Mouse (Mus musculus): ENCODE measurements around the gene Prr5. TPM values are rescaled to one million over a fixed set of nuclear protein-coding genes. Genes with fewer than 3 reads are reported as not detected.
"Not testable (repeated sequence)": the region's sequence is repeated elsewhere in the genome, so short reads cannot be mapped to it uniquely, and the experiment has no call there.

The Prr5 gene
- polyA plus RNA-seq, 1 experiment from 2014 or later: 43.7 TPM

DNA sequence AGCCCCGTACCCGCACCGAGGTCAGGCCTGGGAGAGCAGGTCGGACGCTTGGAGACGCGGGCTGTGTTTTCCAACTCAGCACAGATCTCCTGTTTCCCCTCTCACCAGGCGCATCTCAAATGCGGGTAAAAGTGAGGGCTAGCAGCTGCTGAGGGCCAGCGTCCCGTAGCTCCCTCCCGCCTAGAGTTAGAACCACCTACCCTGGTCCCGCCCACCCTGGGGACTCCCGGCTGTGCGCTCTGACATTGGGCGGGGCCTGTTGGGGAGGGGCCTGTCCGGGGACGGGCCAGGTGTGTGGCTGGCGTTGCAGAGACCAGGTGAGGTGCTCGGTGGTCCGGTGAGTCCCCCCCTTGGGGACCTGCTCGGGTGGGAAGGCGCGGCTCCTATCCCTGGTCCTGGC, 50.4 kb downstream of the Prr5 start, which contains the start of gene Arhgap8:
Gene Arhgap8 (plus strand): TSS at position 262 of the 400 bp plus-strand sequence.
- Histone ChIP-seq H3K4me3 (ENCODE audit: low read depth, low read length) (peak within 1 kb of the TSS; percentile 43), H3K27me3 (replicated peaks; ENCODE audit: control insufficient read depth, insufficient read depth, low read length) (no peaks in the 10 kb centered on the region), H3K9ac (ENCODE audit: low read length) (peak within 1 kb of the TSS; percentile 49), H3K9me3 (ENCODE audit: control insufficient read depth, low read length) (no peaks in the 10 kb centered on the region), H3K4me1 (replicated peaks; ENCODE audit: control insufficient read depth, insufficient read depth, low read length) (peaks cover 20% of the 10 kb centered on the region), H3K4me2 (ENCODE audit: low read length) (peak within 1 kb of the TSS; percentile 93), H3K27ac (ENCODE audit: low read depth) (peak within 1 kb of the TSS; percentile 43; the same call in 1 of the 2 replicates), H3K36me3 (ENCODE audit: control insufficient read depth, insufficient read depth, low read length) (no peaks in the 10 kb centered on the region)
- peak; percentile 74 for ATAC-seq (replicated peaks; ENCODE audit: low FRiP score, low TSS enrichment, low read depth)
- DNase-seq (ENCODE audit: low spot score): peak; percentile 83
- WGBS: 2% methylated on average over 22 of the region's 24 CpGs

DNA sequence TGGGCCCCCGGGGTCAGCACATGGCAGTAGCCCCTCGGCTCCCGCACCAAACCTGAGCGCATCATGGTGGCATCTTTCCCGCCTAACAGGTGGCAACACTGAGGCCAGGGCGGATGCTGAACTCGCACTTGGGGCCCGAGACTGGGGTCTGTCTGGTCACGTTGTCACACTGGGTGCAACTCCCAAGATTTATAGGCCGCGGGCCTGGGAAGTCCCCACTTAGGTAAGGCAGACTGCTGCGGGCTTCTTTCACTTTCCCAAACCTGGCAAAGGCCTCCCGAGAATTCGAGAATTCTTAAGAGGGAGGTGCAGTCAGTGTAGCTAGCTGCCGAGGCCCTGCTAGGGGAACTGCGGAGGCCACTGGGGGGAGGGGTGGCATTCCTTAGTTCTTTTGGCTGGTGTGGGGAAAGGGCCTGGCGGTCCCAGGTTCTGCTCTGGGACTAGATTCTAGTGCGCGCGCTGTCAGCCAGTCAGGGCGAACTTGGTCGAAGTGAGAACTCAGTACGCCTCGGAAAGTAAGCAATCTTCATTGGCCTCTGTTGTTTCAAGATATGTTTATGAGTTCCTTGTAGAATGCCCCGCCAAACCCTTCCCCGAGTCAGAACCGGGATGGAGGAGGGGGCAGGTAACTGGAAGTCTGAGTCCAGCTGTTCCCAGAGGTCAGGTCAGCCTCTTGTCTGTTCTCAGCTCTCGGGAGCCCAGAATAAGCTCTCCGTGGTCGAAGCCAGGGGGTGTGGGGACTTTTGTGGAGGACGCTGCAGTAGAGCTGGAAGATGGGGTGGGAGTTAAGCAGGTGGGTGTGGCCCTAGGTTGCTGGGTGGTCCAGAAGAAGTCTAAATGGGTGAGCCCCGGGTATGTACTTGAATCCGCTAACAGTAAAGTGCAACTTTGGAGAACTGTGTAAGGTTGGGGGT, 51.1 kb downstream of the Prr5 start:
- H3K9me3 ChIP-seq (ENCODE audit: control insufficient read depth, low read length): no peaks in the 10 kb centered on the region
- H3K9ac ChIP-seq (ENCODE audit: low read length): peak overlapping the region; percentile 49
- peaks cover 16% of the 10 kb centered on the region for H3K4me1 ChIP-seq (replicated peaks; ENCODE audit: control insufficient read depth, insufficient read depth, low read length)
- peak overlapping the region; percentile 93 for H3K4me2 ChIP-seq (ENCODE audit: low read length)
- peak overlapping the region; percentile 43; the same call in 1 of the 2 replicates for H3K27ac ChIP-seq (ENCODE audit: low read depth)
- no peaks in the 10 kb centered on the region for H3K27me3 ChIP-seq (replicated peaks; ENCODE audit: control insufficient read depth, insufficient read depth, low read length)
- DNase-seq (ENCODE audit: low spot score) (peak; percentile 78), ATAC-seq (replicated peaks; ENCODE audit: low FRiP score, low TSS enrichment, low read depth) (peak; percentile 36)
- H3K36me3 ChIP-seq (ENCODE audit: control insufficient read depth, insufficient read depth, low read length): no peaks in the 10 kb centered on the region
- peak overlapping the region; percentile 43 for H3K4me3 ChIP-seq (ENCODE audit: low read depth, low read length)
- 6% methylated on average over 33 of the region's 33 CpGs for WGBS

DNA sequence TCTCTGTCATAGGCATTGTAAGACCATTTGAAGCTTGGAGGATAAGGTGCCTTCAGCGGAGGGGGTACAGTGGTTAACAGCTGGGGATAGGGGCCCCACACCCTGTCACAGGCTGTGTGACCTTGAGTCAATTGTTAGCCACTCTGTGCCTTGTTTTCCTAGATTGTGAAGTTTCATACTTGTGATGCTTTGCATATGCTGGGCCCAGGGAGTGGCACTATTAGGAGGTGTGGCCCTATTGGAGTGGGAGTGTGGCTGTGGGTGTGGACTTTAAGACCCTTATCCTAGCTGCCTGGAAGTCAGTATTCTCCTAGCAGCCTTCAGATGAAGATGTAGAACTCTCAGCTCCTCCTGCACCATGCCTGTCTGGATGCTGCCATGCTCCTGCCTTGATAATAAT, 54.2 kb downstream of the Prr5 start:
- not testable (repeated sequence) for H3K4me2 ChIP-seq (ENCODE audit: low read length); H3K9ac ChIP-seq (ENCODE audit: low read length); H3K9me3 ChIP-seq (ENCODE audit: control insufficient read depth, low read length); DNase-seq (ENCODE audit: low spot score); H3K36me3 ChIP-seq (ENCODE audit: control insufficient read depth, insufficient read depth, low read length); H3K4me3 ChIP-seq (ENCODE audit: low read depth, low read length); H3K27me3 ChIP-seq (replicated peaks; ENCODE audit: control insufficient read depth, insufficient read depth, low read length); ATAC-seq (replicated peaks; ENCODE audit: low FRiP score, low TSS enrichment, low read depth)
- WGBS: 95% methylated on average over 1 of the region's 1 CpGs
- Histone ChIP-seq H3K27ac (ENCODE audit: low read depth) (peak overlapping the region; percentile 19; the same call in 1 of the 2 replicates), H3K4me1 (replicated peaks; ENCODE audit: control insufficient read depth, insufficient read depth, low read length) (peaks cover 28% of the 10 kb centered on the region)

DNA sequence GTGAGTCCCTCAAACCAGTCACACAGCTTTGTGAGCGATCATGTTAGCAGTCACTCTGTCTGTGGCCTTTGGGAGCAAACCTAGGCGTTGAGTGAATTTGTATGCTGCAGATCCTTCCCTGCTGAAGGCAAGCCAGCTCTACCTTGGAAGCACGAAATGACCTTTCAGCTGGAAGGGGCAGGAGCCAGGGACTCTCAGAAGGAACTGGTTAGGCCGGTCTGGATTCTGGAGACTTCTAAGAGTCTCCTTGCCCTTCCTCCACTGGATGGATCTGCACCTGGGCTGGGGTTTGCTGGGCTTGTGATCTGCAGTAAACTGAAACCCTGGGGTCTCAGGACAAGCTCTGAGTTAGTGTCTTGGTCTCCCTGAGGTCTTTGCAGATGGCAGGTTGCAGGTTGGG, 54.8 kb downstream of the Prr5 start:
- no peak overlapping the region for H3K4me3 ChIP-seq (ENCODE audit: low read depth, low read length)
- no peak overlapping the region for H3K9ac ChIP-seq (ENCODE audit: low read length)
- ATAC-seq (replicated peaks; ENCODE audit: low FRiP score, low TSS enrichment, low read depth): 0 out of 2 replicates have a peak, but pooled peaks have one; percentile 13
- no peak overlapping the region for H3K27ac ChIP-seq (ENCODE audit: low read depth)
- no peaks in the 10 kb centered on the region for H3K9me3 ChIP-seq (ENCODE audit: control insufficient read depth, low read length)
- no peaks in the 10 kb centered on the region for H3K36me3 ChIP-seq (ENCODE audit: control insufficient read depth, insufficient read depth, low read length)
- no peak for DNase-seq (ENCODE audit: low spot score)
- no peak overlapping the region for H3K4me2 ChIP-seq (ENCODE audit: low read length)
- WGBS: 55% methylated on average over 4 of the region's 4 CpGs
- no peaks in the 10 kb centered on the region for H3K27me3 ChIP-seq (replicated peaks; ENCODE audit: control insufficient read depth, insufficient read depth, low read length)
- peaks cover 28% of the 10 kb centered on the region for H3K4me1 ChIP-seq (replicated peaks; ENCODE audit: control insufficient read depth, insufficient read depth, low read length)

DNA sequence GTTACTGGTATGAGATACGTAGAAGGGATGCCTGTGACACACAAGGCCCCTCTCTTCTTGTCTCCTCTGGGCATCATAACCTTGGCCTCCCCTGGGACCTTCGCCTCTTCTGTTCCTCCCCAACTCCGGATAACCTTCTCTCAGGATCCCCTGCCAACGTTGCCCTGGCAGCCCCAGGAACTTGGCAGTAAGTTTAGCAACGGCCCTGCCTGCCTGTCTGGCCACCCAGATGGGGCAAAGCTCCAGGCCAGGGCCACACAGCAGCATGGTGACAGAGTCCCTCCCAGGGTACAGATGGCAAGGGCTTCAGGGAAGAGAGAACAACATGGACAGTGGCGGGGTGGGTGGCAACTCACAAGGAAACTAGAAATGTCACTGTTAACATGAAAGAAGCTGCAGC, 60.3 kb downstream of the Prr5 start:
- ATAC-seq (replicated peaks; ENCODE audit: low FRiP score, low TSS enrichment, low read depth) (no peak), DNase-seq (ENCODE audit: low spot score) (no peak)
- Histone ChIP-seq H3K4me2 (ENCODE audit: low read length) (no peak overlapping the region), H3K4me1 (replicated peaks; ENCODE audit: control insufficient read depth, insufficient read depth, low read length) (peaks cover 15% of the 10 kb centered on the region), H3K27ac (ENCODE audit: low read depth) (no peak overlapping the region), H3K36me3 (ENCODE audit: control insufficient read depth, insufficient read depth, low read length) (no peaks in the 10 kb centered on the region), H3K4me3 (ENCODE audit: low read depth, low read length) (no peak overlapping the region), H3K9ac (ENCODE audit: low read length) (no peak overlapping the region), H3K27me3 (replicated peaks; ENCODE audit: control insufficient read depth, insufficient read depth, low read length) (no peaks in the 10 kb centered on the region), H3K9me3 (ENCODE audit: control insufficient read depth, low read length) (no peaks in the 10 kb centered on the region)
- WGBS: 84% methylated on average over 6 of the region's 6 CpGs

DNA sequence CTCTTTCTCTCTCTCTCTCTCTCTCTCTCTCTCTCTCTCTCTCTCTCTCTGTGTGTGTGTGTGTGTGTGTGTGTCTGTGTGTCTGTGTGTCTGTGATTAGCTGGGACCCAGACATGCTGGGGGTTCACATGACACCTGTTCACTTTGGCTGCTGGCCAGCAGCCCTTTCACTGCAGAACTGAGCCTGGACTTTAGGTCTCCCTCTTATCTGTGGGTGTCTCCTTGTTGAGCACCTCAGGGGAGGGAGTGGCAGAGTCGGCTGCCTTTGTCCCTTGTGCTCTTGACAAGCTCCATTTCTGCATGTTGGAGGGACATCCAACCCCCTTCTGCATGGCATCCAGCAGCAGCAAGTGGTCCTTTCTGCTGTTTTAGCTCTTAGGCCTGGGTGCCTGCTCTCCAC, 61.5 kb downstream of the Prr5 start:
- 71% methylated on average over 1 of the region's 1 CpGs for WGBS
- H3K9ac ChIP-seq (ENCODE audit: low read length): no peak overlapping the region
- H3K36me3 ChIP-seq (ENCODE audit: control insufficient read depth, insufficient read depth, low read length): no peaks in the 10 kb centered on the region
- no peaks in the 10 kb centered on the region for H3K9me3 ChIP-seq (ENCODE audit: control insufficient read depth, low read length)
- ATAC-seq (replicated peaks; ENCODE audit: low FRiP score, low TSS enrichment, low read depth): no peak; the same call in 1 of the 2 replicates
- no peak for DNase-seq (ENCODE audit: low spot score)
- H3K27ac ChIP-seq (ENCODE audit: low read depth): no peak overlapping the region
- peaks cover 15% of the 10 kb centered on the region for H3K4me1 ChIP-seq (replicated peaks; ENCODE audit: control insufficient read depth, insufficient read depth, low read length)
- no peaks in the 10 kb centered on the region for H3K27me3 ChIP-seq (replicated peaks; ENCODE audit: control insufficient read depth, insufficient read depth, low read length)
- no peak overlapping the region for H3K4me3 ChIP-seq (ENCODE audit: low read depth, low read length)
- H3K4me2 ChIP-seq (ENCODE audit: low read length): no peak overlapping the region

DNA sequence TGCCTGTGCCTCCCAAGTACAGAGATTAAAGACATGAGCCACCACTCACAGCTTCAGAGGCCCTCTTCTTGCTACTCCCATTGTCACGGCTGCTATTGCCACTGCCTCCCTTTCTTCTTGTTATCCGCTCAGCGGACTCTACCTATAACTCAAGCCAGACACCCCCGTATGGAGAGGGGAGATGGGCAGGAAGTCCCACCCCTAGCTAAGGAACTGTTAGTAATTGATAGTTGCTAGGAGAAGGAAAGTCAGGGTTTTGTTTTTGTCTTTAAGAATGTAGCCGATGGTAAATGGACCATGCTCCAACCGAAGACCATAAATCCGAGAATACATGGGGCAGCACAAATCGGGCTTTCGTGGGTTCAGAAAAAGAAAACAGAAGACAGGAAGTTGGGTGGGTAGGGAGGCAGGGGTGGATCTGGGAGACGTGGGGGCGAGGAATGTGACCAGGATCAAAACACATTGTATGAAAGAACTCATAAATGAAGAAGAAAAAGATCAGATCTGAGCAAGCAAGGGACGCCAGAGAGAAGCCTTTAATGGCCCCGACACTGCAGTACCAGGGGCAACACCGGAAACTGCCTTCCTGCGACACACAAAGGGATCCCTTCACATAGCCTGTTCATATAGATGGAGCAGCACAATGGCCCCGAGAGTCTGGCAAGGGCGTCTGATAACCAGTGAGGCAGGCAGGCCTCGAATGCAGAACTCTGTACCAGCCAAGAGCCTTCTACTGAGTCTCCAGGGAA, 62.4 kb downstream of the Prr5 start:
- Histone ChIP-seq H3K27me3 (replicated peaks; ENCODE audit: control insufficient read depth, insufficient read depth, low read length) (no peaks in the 10 kb centered on the region), H3K4me3 (ENCODE audit: low read depth, low read length) (no peak overlapping the region), H3K9me3 (ENCODE audit: control insufficient read depth, low read length) (no peaks in the 10 kb centered on the region), H3K4me2 (ENCODE audit: low read length) (no peak overlapping the region), H3K4me1 (replicated peaks; ENCODE audit: control insufficient read depth, insufficient read depth, low read length) (peaks cover 15% of the 10 kb centered on the region), H3K36me3 (ENCODE audit: control insufficient read depth, insufficient read depth, low read length) (no peaks in the 10 kb centered on the region), H3K9ac (ENCODE audit: low read length) (no peak overlapping the region), H3K27ac (ENCODE audit: low read depth) (no peak overlapping the region)
- WGBS: 54% methylated on average over 18 of the region's 18 CpGs
- ATAC-seq (replicated peaks; ENCODE audit: low FRiP score, low TSS enrichment, low read depth): no peak
- no peak for DNase-seq (ENCODE audit: low spot score)

DNA sequence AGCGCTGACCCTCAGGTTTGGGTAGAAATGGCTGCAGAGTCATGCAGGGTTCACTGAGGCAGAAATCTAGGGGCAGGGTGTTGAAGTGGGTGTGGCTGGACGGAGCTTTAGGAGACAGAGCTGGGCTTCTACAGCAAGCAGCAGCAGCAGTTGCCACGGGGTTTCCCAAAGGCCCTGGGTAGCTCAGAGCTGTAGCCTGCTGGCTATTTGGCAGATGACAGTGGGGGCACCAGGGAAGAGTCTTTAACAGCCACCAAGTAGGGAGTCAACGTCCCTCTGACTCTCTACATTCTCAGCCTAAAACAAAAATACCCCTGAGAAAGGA, 63.0 kb downstream of the Prr5 start:
- no peak overlapping the region for H3K9ac ChIP-seq (ENCODE audit: low read length)
- H3K27ac ChIP-seq (ENCODE audit: low read depth): no peak overlapping the region
- H3K4me2 ChIP-seq (ENCODE audit: low read length): no peak overlapping the region
- peaks cover 12% of the 10 kb centered on the region for H3K4me1 ChIP-seq (replicated peaks; ENCODE audit: control insufficient read depth, insufficient read depth, low read length)
- 74% methylated on average over 4 of the region's 4 CpGs for WGBS
- DNase-seq (ENCODE audit: low spot score) (no peak), ATAC-seq (replicated peaks; ENCODE audit: low FRiP score, low TSS enrichment, low read depth) (no peak)
- H3K36me3 ChIP-seq (ENCODE audit: control insufficient read depth, insufficient read depth, low read length): no peaks in the 10 kb centered on the region
- H3K9me3 ChIP-seq (ENCODE audit: control insufficient read depth, low read length): no peaks in the 10 kb centered on the region
- no peak overlapping the region for H3K4me3 ChIP-seq (ENCODE audit: low read depth, low read length)
- H3K27me3 ChIP-seq (replicated peaks; ENCODE audit: control insufficient read depth, insufficient read depth, low read length): no peaks in the 10 kb centered on the region

Measured in intestine, embryonic 14.5 days (tissue).